Mouse (Mus musculus) cerebral cortex, adult 2 months (tissue): ENCODE results near the gene Uap1.

ENCODE experiments used
- WGBS: fragments of 180-500 bp; shearing (Covaris S2); methylation state at CpG from one replicate; pipeline ENCODE4 v1.1.7; 2018; 5-methylcytosine and 5-hydroxymethylcytosine counted together

Gene Uap1

GRCm38 (mm10) chr1:170163398-170163943 lies 11.3 kb downstream of the Uap1 start:
- WGBS, result 83% methylated on average over 3 of the region's 3 CpGs

DNA sequence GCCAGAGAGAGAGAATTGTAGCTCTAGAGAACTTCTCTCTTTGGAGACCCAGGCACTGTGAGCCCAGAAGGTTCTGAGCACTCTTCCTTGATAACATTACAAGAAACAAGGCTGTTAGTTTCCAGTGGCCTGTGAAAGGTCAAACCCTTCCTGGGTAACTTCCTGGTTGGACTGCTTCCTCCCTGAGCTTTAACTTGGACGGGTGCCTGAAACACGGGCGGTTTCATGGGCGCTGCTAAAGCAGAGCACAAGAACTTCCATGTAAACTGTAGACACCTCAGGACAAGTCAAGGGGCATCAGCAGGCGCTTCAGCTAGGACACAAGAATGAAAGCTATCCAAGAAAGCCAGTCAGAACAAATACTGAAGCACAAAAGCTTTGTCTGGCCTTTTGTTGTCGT lies 12.9 kb downstream of the Uap1 start:
- 72% methylated on average over 6 of the region's 6 CpGs for WGBS

DNA sequence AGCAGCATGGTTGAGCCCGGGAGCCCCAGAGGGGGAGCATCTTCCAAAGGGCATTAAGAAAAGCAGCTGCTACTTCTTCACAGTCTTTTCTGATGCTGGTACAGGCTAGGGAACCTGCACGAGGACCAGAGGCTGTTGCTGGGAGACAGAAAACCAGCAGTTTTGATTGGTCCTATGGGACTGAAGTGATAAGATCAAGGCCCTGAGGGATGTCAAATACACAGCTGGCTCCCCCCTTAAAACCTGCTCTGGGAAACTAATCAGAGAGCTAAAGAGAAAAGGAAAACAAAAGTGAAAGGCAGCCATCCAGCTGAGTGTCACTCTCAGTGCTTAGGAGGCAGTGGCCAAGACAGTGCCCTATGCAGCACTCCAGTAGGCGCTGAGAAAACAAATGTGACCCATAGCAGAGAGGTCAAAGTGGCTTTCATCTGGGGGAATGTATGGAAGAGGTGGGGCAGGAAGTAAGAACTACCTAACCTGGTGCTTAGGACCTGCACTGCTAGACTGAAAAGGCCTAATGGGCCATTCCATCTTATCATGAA lies 14.3 kb downstream of the Uap1 start:
- WGBS, result 64% methylated on average over 3 of the region's 3 CpGs

DNA sequence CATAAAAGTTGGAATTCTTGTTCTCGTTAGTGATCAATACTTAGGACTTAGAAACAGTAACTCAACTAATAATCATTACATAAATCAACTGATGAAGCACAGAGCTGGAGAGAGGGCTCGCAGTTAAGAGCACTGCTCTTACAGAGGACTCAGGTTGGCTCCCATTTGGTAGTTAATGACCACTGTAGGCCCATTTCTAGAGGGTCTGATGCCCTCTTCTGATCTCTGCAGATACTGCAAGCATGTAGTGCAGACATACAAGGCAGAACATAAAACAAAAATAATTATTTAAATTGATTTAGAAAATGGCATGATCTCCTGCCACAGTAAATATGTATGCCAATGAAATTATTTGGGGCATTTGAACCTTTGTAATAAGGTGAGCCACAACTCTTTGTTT lies 15.1 kb downstream of the Uap1 start:
- 90% methylated on average over 2 of the region's 2 CpGs for WGBS

- WGBS, result 64% methylated on average over 5 of the region's 5 CpGs
Observed at GRCm38 (mm10) chr1:170155761-170156160, 19.0 kb downstream of the Uap1 start.

DNA sequence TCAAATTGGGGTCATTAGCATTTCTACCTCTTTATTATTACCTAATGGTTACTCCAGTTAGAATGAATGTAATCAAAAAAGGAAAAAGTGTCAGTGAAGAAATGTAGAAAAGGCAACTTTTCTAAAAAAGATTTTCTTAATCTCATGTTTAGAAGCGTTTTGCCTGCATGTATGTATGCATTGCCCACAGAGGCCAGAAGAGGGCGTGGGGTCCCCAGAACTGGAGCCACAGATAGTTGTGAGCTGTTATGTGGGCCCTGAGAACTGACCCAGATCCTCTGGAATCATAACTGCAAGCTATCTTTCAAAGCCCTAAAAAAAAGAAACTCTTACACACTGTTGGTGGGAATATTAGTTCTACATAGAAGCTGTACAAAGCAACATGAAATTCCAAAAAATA lies 19.5 kb downstream of the Uap1 start:
- 81% methylated on average over 2 of the region's 2 CpGs for WGBS

- WGBS, result 88% methylated on average over 8 of the region's 8 CpGs
Observed at GRCm38 (mm10) chr1:170153986-170154385, 20.8 kb downstream of the Uap1 start.

DNA sequence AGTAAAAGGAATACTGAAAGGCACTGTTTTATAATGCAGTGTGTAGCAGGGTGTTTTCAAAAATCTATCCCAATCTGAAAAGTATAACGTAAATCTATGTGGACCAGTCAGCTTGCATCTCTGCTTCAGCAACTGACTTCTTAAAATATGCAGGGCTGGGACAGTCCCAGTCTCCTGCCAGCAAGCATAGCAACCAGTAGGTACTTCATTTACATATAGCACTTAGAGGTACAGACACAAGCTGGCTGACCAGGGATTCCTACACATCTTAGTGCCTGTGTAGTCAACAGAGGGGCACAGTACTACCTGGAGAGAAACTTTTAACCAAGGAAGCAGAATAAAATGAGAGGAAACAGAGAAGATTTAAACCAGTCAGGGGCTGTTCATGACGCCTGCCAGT lies 22.2 kb downstream of the Uap1 start:
- WGBS, result 77% methylated on average over 2 of the region's 2 CpGs

DNA sequence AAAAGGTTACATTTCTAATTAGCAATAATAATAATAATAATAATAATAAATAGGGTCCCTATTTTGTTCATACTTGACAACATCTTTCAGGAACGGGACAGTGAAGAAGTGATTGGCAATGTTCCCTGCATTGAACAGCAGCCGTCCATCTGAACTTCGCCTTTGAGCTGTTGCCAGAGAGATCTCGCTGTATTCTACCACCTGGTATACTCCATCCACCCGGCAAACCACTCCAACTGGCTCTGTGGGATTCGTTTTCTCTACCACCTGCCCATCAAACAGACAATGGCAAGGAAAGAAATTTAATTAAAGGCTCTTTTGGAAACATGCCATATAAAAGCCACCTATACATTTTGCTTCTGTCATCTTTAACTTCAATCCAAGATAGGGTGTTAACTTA lies 23.9 kb downstream of the Uap1 start:
- 61% methylated on average over 6 of the region's 6 CpGs for WGBS

- 91% methylated on average over 4 of the region's 4 CpGs for WGBS
Observed at GRCm38 (mm10) chr1:170149756-170150155, 25.0 kb downstream of the Uap1 start.

GRCm38 (mm10) chr1:170148536-170148935 lies 26.2 kb downstream of the Uap1 start:
- 92% methylated on average over 6 of the region's 6 CpGs for WGBS

GRCm38 (mm10) chr1:170147651-170148448 lies 26.9 kb downstream of the Uap1 start:
- 74% methylated on average over 9 of the region's 9 CpGs for WGBS

- 87% methylated on average over 4 of the region's 4 CpGs for WGBS
Observed at GRCm38 (mm10) chr1:170145606-170146005, 29.2 kb downstream of the Uap1 start.

GRCm38 (mm10) chr1:170142256-170142871 lies 32.4 kb downstream of the Uap1 start:
- 90% methylated on average over 8 of the region's 8 CpGs for WGBS

DNA sequence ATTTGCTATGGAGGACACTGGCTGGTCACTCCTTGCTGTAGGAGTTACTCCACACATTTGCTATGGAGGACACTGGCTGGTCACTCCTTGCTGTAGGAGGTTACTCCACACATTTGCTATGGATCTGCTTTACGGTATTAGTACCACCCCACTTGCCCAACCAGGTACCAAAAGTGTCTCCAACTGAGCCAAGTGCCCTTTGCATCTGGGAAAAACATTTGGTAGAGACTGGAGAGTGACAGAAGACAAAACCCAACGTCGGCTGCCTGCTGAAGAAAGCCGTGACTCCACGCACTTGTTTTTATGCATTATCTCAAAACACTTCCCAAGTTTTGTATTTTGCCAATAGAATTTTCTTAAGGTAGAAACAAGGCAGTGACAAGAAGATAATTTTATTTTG lies 33.1 kb downstream of the Uap1 start:
- WGBS, result 96% methylated on average over 5 of the region's 5 CpGs

DNA sequence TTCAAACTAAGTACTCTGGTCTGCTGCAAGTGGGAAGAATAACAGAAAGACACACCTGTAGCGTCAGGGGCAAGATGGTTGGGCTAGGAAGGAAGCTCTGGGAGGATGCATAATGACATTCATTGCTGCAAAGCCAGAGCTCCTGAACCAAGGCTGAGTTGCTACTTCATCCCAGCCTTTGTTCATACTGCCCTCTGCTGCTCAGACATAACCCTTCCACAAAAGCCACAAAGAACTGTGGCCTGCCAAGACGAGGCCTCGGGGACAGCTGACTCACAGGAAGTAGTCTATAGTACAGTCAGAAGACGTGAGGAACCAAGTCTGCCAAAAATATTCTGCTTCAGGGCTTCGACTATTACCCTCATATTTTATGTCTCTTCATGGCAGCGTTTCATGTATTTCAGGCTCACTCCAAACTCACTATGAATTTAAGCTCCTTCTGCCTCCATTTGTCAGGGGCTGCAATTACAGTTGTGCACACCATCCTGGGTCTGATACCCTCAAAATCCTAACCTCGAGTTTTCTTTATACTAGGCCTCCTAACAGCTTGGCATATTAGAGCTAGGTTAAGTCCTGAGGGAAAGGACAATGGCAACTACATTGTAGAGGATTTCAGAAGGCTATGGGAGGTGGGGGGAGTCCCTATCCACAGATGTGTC lies 38.3 kb downstream of the Uap1 start:
- 12% methylated on average over 7 of the region's 7 CpGs for WGBS

- WGBS, result 90% methylated on average over 8 of the region's 8 CpGs
Observed at GRCm38 (mm10) chr1:170134264-170134663, 40.5 kb downstream of the Uap1 start.

DNA sequence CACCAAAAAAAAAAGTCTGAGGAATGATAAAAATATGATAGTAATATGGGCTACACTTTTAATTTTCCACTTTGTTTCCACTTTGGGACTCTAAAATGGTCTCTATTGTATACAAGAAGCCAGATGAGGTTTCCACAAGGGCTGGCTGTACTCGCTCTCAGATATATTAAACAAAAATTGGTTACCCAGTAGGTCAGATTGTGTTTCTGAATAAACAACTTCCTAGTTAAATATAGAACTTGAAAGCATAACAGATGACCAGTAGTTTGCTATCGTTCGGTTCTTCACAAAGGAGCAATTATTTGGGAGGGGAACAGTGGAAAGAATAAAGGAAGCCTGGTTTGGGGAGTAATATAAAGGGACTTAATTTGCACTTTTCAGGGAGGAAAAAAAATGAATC lies 43.8 kb downstream of the Uap1 start:
- 72% methylated on average over 3 of the region's 3 CpGs for WGBS

DNA sequence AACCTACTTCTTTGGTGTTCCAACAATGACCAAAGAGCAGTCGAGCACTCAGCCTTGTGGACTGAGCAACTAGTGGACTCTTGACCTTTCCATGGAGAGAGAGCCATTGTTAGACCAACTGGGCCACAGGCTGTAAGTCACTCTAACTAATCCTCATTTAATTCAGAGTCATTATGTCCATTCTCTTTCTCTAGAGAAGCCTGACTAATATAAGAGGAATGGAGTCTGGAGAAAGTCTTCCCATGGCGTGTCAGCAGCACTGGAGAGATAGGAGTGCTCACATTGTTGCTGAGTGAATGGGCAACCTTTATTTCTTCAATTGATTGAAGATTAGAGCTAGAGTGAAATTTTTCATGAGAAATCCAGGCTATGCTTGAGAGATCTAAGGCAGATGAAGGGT lies 50.1 kb downstream of the Uap1 start:
- WGBS, result 82% methylated on average over 2 of the region's 2 CpGs

DNA sequence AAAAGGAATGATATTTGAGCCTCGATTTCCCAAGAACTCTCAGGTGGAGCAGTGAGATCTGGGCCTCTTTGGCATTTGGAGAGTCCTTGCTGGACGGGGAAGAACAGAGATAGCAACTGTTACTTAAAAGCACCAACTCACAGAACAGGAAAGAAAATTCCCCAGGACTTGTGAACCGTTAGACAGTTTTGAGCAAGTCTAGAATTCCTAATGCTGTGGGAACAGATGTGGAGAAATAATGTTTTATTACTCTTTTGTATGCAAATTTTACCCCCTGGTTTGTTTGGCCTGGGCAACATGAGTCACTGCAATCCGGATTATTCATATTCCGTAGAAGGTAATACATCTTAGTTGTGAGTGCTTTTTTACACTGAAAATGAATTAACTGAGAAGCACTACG lies 61.1 kb downstream of the Uap1 start:
- WGBS, result 78% methylated on average over 6 of the region's 6 CpGs

- 92% methylated on average over 10 of the region's 10 CpGs for WGBS
Observed at GRCm38 (mm10) chr1:170112261-170112660, 62.5 kb downstream of the Uap1 start.

DNA sequence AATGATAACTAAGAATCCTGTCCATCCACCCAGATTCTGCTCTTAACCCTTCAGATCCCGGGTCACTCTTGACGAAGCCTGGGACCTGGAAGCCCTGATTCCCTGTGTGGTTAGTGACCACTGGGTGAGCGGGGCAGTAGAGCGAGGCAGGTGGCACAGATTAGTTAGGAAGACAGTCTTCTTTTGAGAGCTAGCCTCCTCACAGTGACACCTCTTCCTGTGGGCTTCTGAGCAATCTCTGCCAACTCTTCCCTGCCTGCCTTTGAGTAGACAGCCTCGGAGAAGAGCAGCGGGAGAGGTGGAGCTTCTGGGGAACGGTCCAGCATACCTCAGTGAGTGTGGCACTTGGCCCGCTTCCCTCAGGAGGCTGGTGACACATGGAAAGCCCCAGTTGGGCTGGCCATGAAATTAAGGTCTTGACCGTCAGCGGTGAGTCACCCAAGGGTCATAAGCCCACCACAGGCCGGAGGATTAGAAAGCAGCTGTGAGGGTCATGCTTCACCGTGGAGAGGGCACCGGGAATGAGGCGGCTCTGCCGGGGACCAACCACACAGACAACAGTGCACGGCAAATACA lies 63.0 kb downstream of the Uap1 start:
- 76% methylated on average over 16 of the region's 16 CpGs for whole genome bisulfite sequencing
